ENCODE assay signal across 10 mouse cellular contexts in the genomic region with DNA sequence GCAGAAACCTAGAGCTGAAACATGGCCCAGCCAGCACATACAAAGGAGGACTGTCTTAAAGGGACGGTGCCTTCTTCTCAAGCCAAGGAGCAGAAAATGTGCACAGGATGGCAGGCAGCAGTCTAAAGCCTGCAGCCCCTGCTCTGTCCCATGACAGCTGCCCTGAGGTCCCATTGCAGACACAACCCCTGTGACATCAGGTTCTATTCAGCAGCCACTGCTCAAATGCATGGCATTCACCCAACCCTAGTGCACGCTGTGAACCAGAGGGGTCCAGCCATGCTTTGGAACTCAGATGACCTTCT. TPM values are rescaled to one million over a fixed set of nuclear protein-coding genes. Genes with fewer than 3 reads are reported as not detected.
A peak's percentile ranks its signal among the peaks of the same experiment; 100 is the strongest.
DNase-seq lines count a peak whose midpoint lies in the region; ATAC-seq and TF ChIP-seq lines count a peak whose summit lies in the region.
"Had no signal": no experiment of that assay in that cellular context is flagged by ENCODE, and none has a peak within 500 bp of the region (broad histone marks: within the 10 kb centered on the region; RNA-seq: fewer than 3 reads in every experiment).

No protein-coding gene starts in this region.

- H3K4me3 ChIP-seq in heart, embryonic 12.5 days: no peak overlapping the region
- H3K4me3 ChIP-seq in forebrain, embryonic 10.5 days: peak overlapping the region; percentile 30
- no peak overlapping the region for H3K4me3 ChIP-seq in limb, embryonic 14.5 days (replicated peaks; ENCODE audit: low read length)

- ATAC-seq in heart, embryonic 12.5 days (ENCODE audit: insufficient number of reproducible peaks, low FRiP score): no peak
- ATAC-seq in limb, embryonic 14.5 days (ENCODE audit: low FRiP score, low read depth): no peak

- no peak for TF ChIP-seq POLR2A in limb, embryonic 14.5 days (IDR thresholded peaks at IDR 0.05; ENCODE audit: borderline replicate concordance, extremely low read depth, insufficient read depth, insufficient read length)

- WGBS in heart, embryonic 12.5 days: 62% methylated on average over 2 of the region's 2 CpGs
- WGBS in forebrain, embryonic 10.5 days: 18% methylated on average over 2 of the region's 2 CpGs
- 56% methylated on average over 2 of the region's 2 CpGs for WGBS in limb, embryonic 14.5 days

- intact Hi-C loops in heart, postnatal 10 days (cut with DNase I): no loop called here

- H3K4me1 ChIP-seq in heart, embryonic 12.5 days (replicated peaks): peaks cover 94% of the 10 kb centered on the region
- H3K4me1 ChIP-seq in forebrain, embryonic 10.5 days: peaks cover 82% of the 10 kb centered on the region
- peaks cover 74% of the 10 kb centered on the region for H3K4me1 ChIP-seq in limb, embryonic 14.5 days (ENCODE audit: control insufficient read depth, insufficient read depth, low read length)

- H3K9me3 ChIP-seq in heart, embryonic 12.5 days (replicated peaks): no peaks in the 10 kb centered on the region
- H3K9me3 ChIP-seq in forebrain, embryonic 10.5 days: no peaks in the 10 kb centered on the region
- H3K9me3 ChIP-seq in limb, embryonic 14.5 days (ENCODE audit: control insufficient read depth, low read length): no peaks in the 10 kb centered on the region

- H3K27me3 ChIP-seq in heart, embryonic 12.5 days (replicated peaks): no peaks in the 10 kb centered on the region
- H3K27me3 ChIP-seq in forebrain, embryonic 10.5 days (ENCODE audit: poor library complexity, severe bottlenecking): no peaks in the 10 kb centered on the region
- H3K27me3 ChIP-seq in limb, embryonic 14.5 days (ENCODE audit: control insufficient read depth, insufficient read depth, low read length): no peaks in the 10 kb centered on the region

- no peaks in the 10 kb centered on the region for H3K36me3 ChIP-seq in heart, embryonic 12.5 days
- H3K36me3 ChIP-seq in forebrain, embryonic 10.5 days (replicated peaks): no peaks in the 10 kb centered on the region; the same call in 1 of the 2 replicates
- no peaks in the 10 kb centered on the region for H3K36me3 ChIP-seq in limb, embryonic 14.5 days (ENCODE audit: control insufficient read depth, insufficient read depth, low read length)

- H3K9ac ChIP-seq in heart, embryonic 12.5 days: peak overlapping the region; percentile 43
- no peak overlapping the region for H3K9ac ChIP-seq in limb, embryonic 14.5 days (ENCODE audit: low read depth, low read length, severe bottlenecking)
- H3K9ac ChIP-seq: liver, embryonic 14.5 days had no signal

- no peak for DNase-seq in heart, postnatal 10 days
- DNase-seq in brain, adult 2 months (ENCODE audit: low read depth, low spot score): peak; percentile 70
- DNase-seq in forebrain, embryonic 10.5 days (ENCODE audit: extremely low spot score, low spot score): no peak
- DNase-seq in limb, embryonic 14.5 days (ENCODE audit: low spot score): no peak
- DNase-seq in adrenal gland, adult 2 months: no peak
- DNase-seq in urinary bladder, postnatal 25 days (ENCODE audit: low spot score): no peak
- no peak for DNase-seq in lung, adult 18-20 months
- DNase-seq: gastrocnemius, postnatal 36 days had no signal

- H3K4me2 ChIP-seq in heart, embryonic 12.5 days: peak overlapping the region; percentile 43
- H3K4me2 ChIP-seq in limb, embryonic 14.5 days (replicated peaks; ENCODE audit: low read depth, low read length, severe bottlenecking): peak overlapping the region; percentile 27

- H3K27ac ChIP-seq in heart, embryonic 12.5 days (ENCODE audit: poor library complexity, severe bottlenecking): peak overlapping the region; percentile 43; the same call in 1 of the 2 replicates
- H3K27ac ChIP-seq in forebrain, embryonic 10.5 days: peak overlapping the region; percentile 87
- 0 out of 2 replicates have a peak overlapping the region, but pooled peaks have one; percentile 55 for H3K27ac ChIP-seq in limb, embryonic 14.5 days (replicated peaks; ENCODE audit: low read depth, low read length)
- H3K27ac ChIP-seq: liver, embryonic 14.5 days had no signal

RNA-seq across cellular contexts. Expression of a gene that starts 50.1 kb away (rescaled TPM):
- polyA plus RNA-seq in heart, embryonic 12.5 days (2016; fragmentation: Nextera tagmentation; extraction: Ambion mirVana): 20.6 and 21.1 TPM in 2 replicates
- total RNA-seq in heart, postnatal 10 days (2021): 10 to 100 TPM; 51.2 to 59.7 TPM
- polyA plus RNA-seq in forebrain, embryonic 10.5 days (2016; fragmentation: Nextera tagmentation; extraction: Ambion mirVana): 10.1 and 11.5 TPM in 2 replicates
- polyA plus RNA-seq in limb, embryonic 14.5 days (2012; rRNA removed): 22.3 and 22.4 TPM in 2 replicates
- polyA plus RNA-seq in limb, embryonic 14.5 days (2014; fragmentation: Nextera tagmentation; extraction: Ambion mirVana): 13.1 and 13.5 TPM in 2 replicates
- 10 to 100 TPM; 28.9 to 34.0 TPM for total RNA-seq in adrenal gland, adult 2 months (2021)
- 13.8 and 16.1 TPM in 2 replicates for polyA plus RNA-seq in adrenal gland, adult 2 months (2012; rRNA removed)
